Mouse (Mus musculus) kidney, embryonic 16.5 days (tissue): ENCODE results near the gene Smyd2. TPM values are rescaled to one million over a fixed set of nuclear protein-coding genes. Genes with fewer than 3 reads are reported as not detected.

ENCODE experiments used
- ATAC-seq: fragments of 200-750 bp; cut with Nextera tagmentation; 2 replicates; pipeline ENCODE4 v1.8.0; 2017; ENCODE audit warnings: moderate TSS enrichment; ENCODE audit not compliant: low FRiP score, low TSS enrichment
- H3K27ac ChIP-seq: fragments of 300-500 bp; sonication (generic); 2 replicates; pipeline ENCODE4 v1.5.1; 2014; ENCODE audit warnings: low read length
- H3K27me3 ChIP-seq: fragments of 300-500 bp; sonication (generic); 2 replicates; pipeline ENCODE4 v1.6.1; 2014; ENCODE audit warnings: low read length, control low read depth, mixed read lengths; ENCODE audit not compliant: insufficient read depth
- H3K36me3 ChIP-seq: fragments of 300-500 bp; sonication (generic); 2 replicates; pipeline ENCODE4 v1.6.1; 2014; ENCODE audit warnings: low read length, control low read depth, mixed read lengths; ENCODE audit not compliant: insufficient read depth
- H3K4me1 ChIP-seq: fragments of 300-500 bp; sonication (generic); 2 replicates; pipeline ENCODE4 v1.6.1; 2014; ENCODE audit warnings: low read length, control low read depth, mixed read lengths; ENCODE audit not compliant: insufficient read depth
- H3K4me2 ChIP-seq: fragments of 300-500 bp; sonication (generic); replicated peaks from 2 replicates; pipeline ENCODE4 v1.6.1; 2014; ENCODE audit warnings: low read depth, low read length
- H3K4me3 ChIP-seq: fragments of 300-500 bp; sonication (generic); 2 replicates; pipeline ENCODE4 v1.5.1; 2014; ENCODE audit warnings: mild to moderate bottlenecking, low read length
- H3K9ac ChIP-seq: fragments of 300-500 bp; sonication (generic); replicated peaks from 2 replicates; pipeline ENCODE4 v1.6.1; 2014; ENCODE audit warnings: low read length
- H3K9me3 ChIP-seq: fragments of 300-500 bp; sonication (generic); 2 replicates; pipeline ENCODE4 v1.6.1; 2016; ENCODE audit warnings: low read length, control low read depth
- WGBS: fragments of 180-500 bp; shearing (Covaris S2); extraction: QIAGEN DNeasy Blood & Tissue Kit; methylation state at CpG from one replicate; pipeline ENCODE4 v1.1.7; 2014; 5-methylcytosine and 5-hydroxymethylcytosine counted together
- polyA plus RNA-seq: library from polyadenylated mRNA; unstranded; fragments of >200 nt; fragmentation: Nextera tagmentation; extraction: Ambion mirVana; gene quantifications from 2 replicates; pipeline ENCODE4 v1.2.1, GENCODE M21; 2015

Gene Smyd2
- polyA plus RNA-seq, 1 experiment from 2014 or later = 87.6 TPM

DNA sequence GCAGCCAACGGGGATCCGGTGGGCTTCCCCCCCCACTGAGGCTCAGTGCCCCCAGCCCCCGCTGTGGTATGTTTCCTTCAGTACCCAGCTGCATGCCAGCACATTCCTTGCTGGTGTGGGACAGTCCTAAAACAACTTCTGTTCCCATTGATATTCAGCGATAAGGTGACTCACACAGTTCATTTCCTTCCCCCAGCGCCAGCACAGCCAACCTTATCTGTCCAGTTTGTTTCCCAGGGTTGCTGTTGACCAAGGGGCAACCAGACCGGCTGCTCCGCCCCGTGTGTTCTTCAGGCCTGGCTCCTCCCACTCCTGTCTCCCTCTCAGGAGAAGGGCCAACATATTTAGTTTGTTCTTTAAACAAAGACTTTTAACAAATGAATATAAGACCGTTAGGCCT lies 54.7 kb downstream of the Smyd2 start:
- 0 out of 2 replicates have a peak overlapping the region, but pooled peaks have one; percentile 2 for H3K4me2 ChIP-seq
- no peak overlapping the region for H3K4me3 ChIP-seq
- H3K9ac ChIP-seq = no peak overlapping the region
- H3K4me1 ChIP-seq = peaks cover 17% of the 10 kb centered on the region
- no peaks in the 10 kb centered on the region for H3K27me3 ChIP-seq
- no peaks in the 10 kb centered on the region for H3K9me3 ChIP-seq
- peaks cover 57% of the 10 kb centered on the region for H3K36me3 ChIP-seq
- 46% methylated on average over 9 of the region's 9 CpGs for WGBS
- peak; percentile 83 for ATAC-seq
- peak overlapping the region; percentile 85 for H3K27ac ChIP-seq

DNA sequence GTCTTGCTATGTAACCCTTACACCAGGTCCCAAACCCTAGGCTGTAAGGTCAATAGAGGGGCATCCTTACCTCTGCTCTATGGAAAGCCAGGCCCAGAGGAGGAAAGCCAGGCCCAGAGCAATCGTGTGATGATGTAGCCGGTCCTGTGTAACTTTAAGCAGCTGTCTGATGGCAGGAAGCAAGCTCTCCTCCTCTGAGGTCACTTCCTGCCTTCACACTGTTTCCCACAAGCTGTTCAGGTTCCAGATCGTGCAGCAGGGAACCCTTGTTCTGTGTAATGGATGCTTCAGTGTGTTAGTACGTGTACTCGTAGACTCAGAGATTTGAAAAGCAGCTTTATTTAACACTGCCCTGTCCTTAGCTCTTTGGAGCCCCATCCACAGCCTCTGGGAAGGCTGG lies 55.1 kb downstream of the Smyd2 start:
- H3K9ac ChIP-seq = peak overlapping the region; percentile 18; the same call in 1 of the 2 replicates

DNA sequence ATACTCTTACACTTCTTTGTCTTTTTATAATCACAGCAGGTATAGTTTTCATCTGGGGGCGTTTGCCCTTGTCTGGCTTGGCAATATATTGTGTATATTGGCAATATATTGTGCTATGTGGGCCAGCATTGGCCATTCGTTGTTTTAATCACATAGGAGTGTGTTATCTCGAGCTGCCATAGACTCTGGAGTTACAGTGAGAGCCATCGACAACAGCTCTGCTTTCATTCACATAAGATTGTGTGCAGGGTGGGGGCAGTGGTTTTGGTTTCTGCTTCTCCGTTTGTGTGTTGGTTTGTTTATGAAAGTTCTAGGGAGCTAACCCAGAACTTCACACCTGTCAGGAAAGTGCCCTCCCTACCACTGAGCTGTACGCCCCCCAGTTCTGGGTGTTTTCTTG lies 55.5 kb downstream of the Smyd2 start:
- Histone ChIP-seq H3K27ac (peak overlapping the region; percentile 85), H3K9ac (peak overlapping the region; percentile 18; the same call in 1 of the 2 replicates), H3K36me3 (peaks cover 54% of the 10 kb centered on the region), H3K4me1 (peaks cover 17% of the 10 kb centered on the region), H3K4me2 (no peak overlapping the region), H3K4me3 (no peak overlapping the region), H3K27me3 (no peaks in the 10 kb centered on the region), H3K9me3 (no peaks in the 10 kb centered on the region)
- no peak for ATAC-seq
- WGBS = 72% methylated on average over 6 of the region's 6 CpGs

More for the DNA sequence above, 55.1 kb downstream of the Smyd2 start:
- Histone ChIP-seq H3K4me3 (no peak overlapping the region), H3K27ac (peak overlapping the region; percentile 85), H3K4me2 (0 out of 2 replicates have a peak overlapping the region, but pooled peaks have one; percentile 2), H3K36me3 (peaks cover 55% of the 10 kb centered on the region), H3K4me1 (peaks cover 17% of the 10 kb centered on the region), H3K9me3 (no peaks in the 10 kb centered on the region), H3K27me3 (no peaks in the 10 kb centered on the region)
- 48% methylated on average over 5 of the region's 5 CpGs for WGBS
- ATAC-seq = no peak; the same call in 1 of the 2 replicates

GRCm38 (mm10) chr1:189864846-189865560 lies 57.2 kb downstream of the Smyd2 start:
- H3K4me1 ChIP-seq = peaks cover 19% of the 10 kb centered on the region
- 66% methylated on average over 15 of the region's 15 CpGs for WGBS
- H3K27ac ChIP-seq = no peak overlapping the region
- H3K9me3 ChIP-seq = no peaks in the 10 kb centered on the region
- peaks cover 49% of the 10 kb centered on the region for H3K36me3 ChIP-seq
- no peak overlapping the region for H3K4me2 ChIP-seq
- H3K4me3 ChIP-seq = no peak overlapping the region
- H3K9ac ChIP-seq = no peak overlapping the region
- no peaks in the 10 kb centered on the region for H3K27me3 ChIP-seq
- no peak for ATAC-seq

GRCm38 (mm10) chr1:189864301-189864700 lies 57.9 kb downstream of the Smyd2 start:
- no peak for ATAC-seq
- peaks cover 44% of the 10 kb centered on the region for H3K36me3 ChIP-seq
- no peak overlapping the region for H3K27ac ChIP-seq
- no peaks in the 10 kb centered on the region for H3K9me3 ChIP-seq
- no peak overlapping the region for H3K9ac ChIP-seq
- WGBS = 83% methylated on average over 9 of the region's 9 CpGs
- no peaks in the 10 kb centered on the region for H3K27me3 ChIP-seq
- H3K4me1 ChIP-seq = peaks cover 19% of the 10 kb centered on the region
- no peak overlapping the region for H3K4me2 ChIP-seq
- H3K4me3 ChIP-seq = no peak overlapping the region

DNA sequence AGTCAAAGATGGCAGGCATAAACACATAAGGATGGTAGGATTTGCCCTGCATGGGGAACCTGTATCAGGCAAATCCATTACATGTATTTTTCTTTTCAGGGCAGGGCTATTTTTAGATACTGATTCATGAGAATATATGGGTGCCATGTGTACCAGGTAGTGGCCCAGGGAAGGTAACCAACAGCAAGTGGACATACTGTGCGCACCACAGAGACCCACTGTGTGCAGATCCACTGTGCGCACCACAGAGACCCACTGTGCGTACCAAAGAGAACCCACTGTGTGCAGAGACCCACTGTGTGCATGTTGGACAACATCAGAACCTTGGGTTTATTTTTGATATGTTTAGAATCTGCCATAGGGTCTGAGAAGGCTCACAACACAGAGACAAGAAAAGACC lies 58.4 kb downstream of the Smyd2 start:
- peaks cover 19% of the 10 kb centered on the region for H3K4me1 ChIP-seq
- no peak overlapping the region for H3K4me2 ChIP-seq
- no peak overlapping the region for H3K27ac ChIP-seq
- H3K36me3 ChIP-seq = peaks cover 41% of the 10 kb centered on the region
- H3K4me3 ChIP-seq = no peak overlapping the region
- 93% methylated on average over 3 of the region's 3 CpGs for WGBS
- no peak for ATAC-seq
- no peaks in the 10 kb centered on the region for H3K27me3 ChIP-seq
- no peaks in the 10 kb centered on the region for H3K9me3 ChIP-seq
- H3K9ac ChIP-seq = no peak overlapping the region

- no peak overlapping the region for H3K4me3 ChIP-seq
- H3K27ac ChIP-seq = no peak overlapping the region
- WGBS = 60% methylated on average over 12 of the region's 12 CpGs
- 0 out of 2 replicates have a peak, but pooled peaks cover 2% of the 10 kb centered on the region for H3K4me1 ChIP-seq
- no peak for ATAC-seq
- no peak overlapping the region for H3K9ac ChIP-seq
- H3K36me3 ChIP-seq = peaks cover 58% of the 10 kb centered on the region
- H3K9me3 ChIP-seq = no peaks in the 10 kb centered on the region
- H3K27me3 ChIP-seq = no peaks in the 10 kb centered on the region
- H3K4me2 ChIP-seq = no peak overlapping the region
These were observed 61.2 kb downstream of the Smyd2 start for GRCm38 (mm10) chr1:189860942-189861315.

GRCm38 (mm10) chr1:189860112-189860941 lies 61.8 kb downstream of the Smyd2 start:
- WGBS = 83% methylated on average over 17 of the region's 17 CpGs
- Histone ChIP-seq H3K4me2 (no peak overlapping the region), H3K9ac (no peak overlapping the region), H3K36me3 (peaks cover 52% of the 10 kb centered on the region), H3K27me3 (no peaks in the 10 kb centered on the region), H3K4me3 (no peak overlapping the region), H3K4me1 (0 out of 2 replicates have a peak, but pooled peaks cover 2% of the 10 kb centered on the region), H3K9me3 (no peaks in the 10 kb centered on the region), H3K27ac (no peak overlapping the region)
- ATAC-seq = peak; percentile 36; the same call in 1 of the 2 replicates

GRCm38 (mm10) chr1:189858377-189858776 lies 63.8 kb downstream of the Smyd2 start:
- 93% methylated on average over 6 of the region's 6 CpGs for WGBS

More at GRCm38 (mm10) chr1:189858377-189858776, 63.8 kb downstream of the Smyd2 start:
- no peak overlapping the region for H3K4me2 ChIP-seq
- ATAC-seq = no peak
- H3K9ac ChIP-seq = no peak overlapping the region
- H3K9me3 ChIP-seq = no peaks in the 10 kb centered on the region
- no peak overlapping the region for H3K4me3 ChIP-seq
- H3K27ac ChIP-seq = no peak overlapping the region
- H3K4me1 ChIP-seq = 0 out of 2 replicates have a peak, but pooled peaks cover 2% of the 10 kb centered on the region
- H3K27me3 ChIP-seq = no peaks in the 10 kb centered on the region
- peaks cover 45% of the 10 kb centered on the region for H3K36me3 ChIP-seq
